Mouse (Mus musculus): ENCODE measurements around the gene Il6ra. TPM values are rescaled to one million over a fixed set of nuclear protein-coding genes. Genes with fewer than 3 reads are reported as not detected.

The Il6ra gene
- polyA plus RNA-seq, 1 experiment from 2014 or later = 7.1 TPM

DNA sequence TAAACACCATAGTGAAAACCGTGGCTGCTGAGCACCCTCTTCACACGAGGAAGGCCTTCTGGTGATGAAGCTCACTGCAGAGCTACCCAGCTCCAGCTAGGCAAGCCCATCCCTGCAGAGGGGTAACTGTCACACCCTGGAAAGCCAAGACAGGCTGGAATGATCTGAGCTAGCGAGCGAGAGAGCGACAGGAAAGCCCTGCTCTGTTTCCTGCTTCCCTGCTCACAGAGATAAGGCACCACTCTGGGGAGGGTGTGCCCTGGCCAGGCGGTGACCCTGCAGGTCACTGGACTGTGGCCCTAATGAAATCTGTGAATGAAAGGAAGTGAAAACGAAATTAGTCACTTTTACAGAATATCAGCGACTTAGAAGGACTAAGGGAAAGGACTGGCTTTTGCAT is 77.6 kb downstream of the Il6ra start:
- Histone ChIP-seq H3K9me3 (replicated peaks; ENCODE audit: control insufficient read depth, low read length) (no peaks in the 10 kb centered on the region), H3K27ac (ENCODE audit: low read length) (no peak overlapping the region), H3K27me3 (ENCODE audit: control insufficient read depth, insufficient read depth, low read depth, low read length) (peaks cover 42% of the 10 kb centered on the region), H3K9ac (ENCODE audit: low read depth, low read length) (no peak overlapping the region), H3K36me3 (ENCODE audit: control insufficient read depth, insufficient read depth) (no peaks in the 10 kb centered on the region), H3K4me1 (ENCODE audit: control insufficient read depth, low read depth, low read length) (peaks cover 3% of the 10 kb centered on the region), H3K4me3 (ENCODE audit: low read depth, low read length) (no peak overlapping the region), H3K4me2 (ENCODE audit: low read depth, low read length) (no peak overlapping the region)
- WGBS (ENCODE audit: insufficient replicate concordance) = 6% methylated on average over 8 of the region's 8 CpGs
- ATAC-seq (ENCODE audit: low read depth) = peak; percentile 68

DNA sequence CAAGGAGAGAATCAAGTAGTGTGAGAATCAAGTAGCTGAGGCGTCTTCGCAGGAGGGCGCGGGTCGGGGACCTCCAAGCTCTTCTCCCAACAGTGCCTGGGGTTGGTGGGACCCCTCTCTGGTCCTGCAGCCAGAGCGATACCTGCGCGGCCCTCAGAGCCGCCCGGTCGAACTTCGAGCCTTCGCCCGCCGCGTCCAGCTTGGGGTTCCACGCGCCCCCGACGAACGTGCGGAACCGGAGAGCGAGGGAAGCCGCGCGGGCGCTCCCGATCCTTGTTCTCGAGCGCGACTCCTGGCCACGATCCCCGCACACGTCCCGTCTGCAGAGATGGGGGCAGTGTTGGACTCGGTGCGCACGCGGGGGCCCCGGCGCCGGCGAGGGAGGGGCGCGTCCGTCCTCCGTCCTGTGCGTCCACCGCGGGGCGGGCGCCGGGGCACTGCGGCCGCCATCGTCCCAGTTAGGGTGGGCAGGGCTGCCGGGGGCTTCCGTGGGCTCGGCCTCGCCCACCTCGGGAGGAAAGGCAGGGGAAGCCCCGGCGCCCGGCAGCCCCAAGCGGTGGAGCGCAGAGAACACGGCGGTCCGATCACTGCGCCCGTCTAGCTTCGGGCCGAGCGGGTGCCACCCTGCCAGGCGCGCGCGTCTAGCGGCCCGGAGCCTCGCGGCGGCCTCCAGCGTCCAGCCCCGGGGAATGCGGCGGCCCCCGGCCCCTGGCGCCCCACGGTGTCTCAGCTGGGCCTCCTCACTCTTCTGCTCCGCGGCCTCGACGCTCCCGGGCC is 82.0 kb downstream of the Il6ra start, which contains the start of gene She:
Gene She (plus strand): TSS at position 556 of the 777 bp plus-strand sequence.
- H3K36me3 ChIP-seq (ENCODE audit: control insufficient read depth, insufficient read depth) = no peaks in the 10 kb centered on the region
- H3K27ac ChIP-seq (ENCODE audit: low read length) = no peak within 1 kb of the TSS
- peak within 1 kb of the TSS; percentile 41 for H3K4me2 ChIP-seq (ENCODE audit: low read depth, low read length)
- peak within 1 kb of the TSS; percentile 43 for H3K4me3 ChIP-seq (ENCODE audit: low read depth, low read length)
- no peaks in the 10 kb centered on the region for H3K9me3 ChIP-seq (replicated peaks; ENCODE audit: control insufficient read depth, low read length)
- H3K27me3 ChIP-seq (ENCODE audit: control insufficient read depth, insufficient read depth, low read depth, low read length) = peaks cover 59% of the 10 kb centered on the region
- WGBS (ENCODE audit: insufficient replicate concordance) = 2% methylated on average over 81 of the region's 96 CpGs
- H3K4me1 ChIP-seq (ENCODE audit: control insufficient read depth, low read depth, low read length) = peaks cover 3% of the 10 kb centered on the region
- no peak for ATAC-seq (ENCODE audit: low read depth)
- peak within 1 kb of the TSS; percentile 9; the same call in 1 of the 2 replicates for H3K9ac ChIP-seq (ENCODE audit: low read depth, low read length)

DNA sequence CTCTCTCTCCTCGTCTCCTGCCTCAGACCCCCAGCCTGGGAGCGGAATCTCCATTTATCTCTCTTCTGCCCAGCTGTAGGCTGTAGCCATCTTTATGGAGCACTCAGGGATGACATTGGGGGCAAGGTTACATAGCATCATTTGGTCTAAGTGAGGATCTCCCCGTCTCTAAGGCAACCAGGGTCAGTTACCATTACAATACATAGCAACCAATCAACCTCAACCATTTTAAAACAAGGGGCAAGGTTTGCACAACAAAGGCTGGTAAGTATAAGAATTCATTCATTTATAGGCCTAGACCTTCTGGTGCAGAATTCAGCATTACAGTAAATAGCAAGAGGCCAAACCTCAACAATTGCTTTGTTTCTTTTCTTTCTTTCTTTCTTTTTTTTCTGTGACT is 86.7 kb downstream of the Il6ra start:
- H3K9ac ChIP-seq (ENCODE audit: low read depth, low read length) = no peak overlapping the region
- H3K27me3 ChIP-seq (ENCODE audit: control insufficient read depth, insufficient read depth, low read depth, low read length) = peaks cover 26% of the 10 kb centered on the region
- peaks cover 4% of the 10 kb centered on the region for H3K4me1 ChIP-seq (ENCODE audit: control insufficient read depth, low read depth, low read length)
- H3K36me3 ChIP-seq (ENCODE audit: control insufficient read depth, insufficient read depth) = no peaks in the 10 kb centered on the region
- WGBS (ENCODE audit: insufficient replicate concordance) = 56% methylated on average over 3 of the region's 3 CpGs
- no peak overlapping the region for H3K27ac ChIP-seq (ENCODE audit: low read length)
- no peak overlapping the region for H3K4me3 ChIP-seq (ENCODE audit: low read depth, low read length)
- no peaks in the 10 kb centered on the region for H3K9me3 ChIP-seq (replicated peaks; ENCODE audit: control insufficient read depth, low read length)
- no peak overlapping the region for H3K4me2 ChIP-seq (ENCODE audit: low read depth, low read length)
- no peak for ATAC-seq (ENCODE audit: low read depth)

DNA sequence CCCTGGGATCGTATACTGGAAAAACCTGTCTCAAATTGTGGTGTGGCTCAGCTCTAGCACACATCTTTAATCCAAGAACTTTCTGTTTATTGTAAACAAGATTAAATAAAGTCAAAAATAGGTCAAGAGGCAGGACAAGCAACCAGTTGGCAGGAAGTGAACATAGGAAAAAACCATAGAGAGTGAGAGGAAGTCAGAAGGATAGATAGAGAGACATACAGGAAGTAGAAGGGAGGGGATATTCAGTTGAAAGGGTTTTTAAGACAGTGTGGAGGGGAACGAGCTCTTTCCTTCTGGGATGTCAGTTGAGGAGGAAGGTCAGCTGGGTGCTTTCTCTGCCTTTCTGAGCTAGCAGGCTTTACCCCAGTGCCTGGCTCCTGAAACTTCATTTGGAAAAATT is 89.4 kb downstream of the Il6ra start:
- Histone ChIP-seq H3K9ac (ENCODE audit: low read depth, low read length) (no peak overlapping the region), H3K27me3 (ENCODE audit: control insufficient read depth, insufficient read depth, low read depth, low read length) (no peaks in the 10 kb centered on the region), H3K4me2 (ENCODE audit: low read depth, low read length) (no peak overlapping the region), H3K4me3 (ENCODE audit: low read depth, low read length) (no peak overlapping the region), H3K36me3 (ENCODE audit: control insufficient read depth, insufficient read depth) (no peaks in the 10 kb centered on the region), H3K9me3 (replicated peaks; ENCODE audit: control insufficient read depth, low read length) (no peaks in the 10 kb centered on the region), H3K27ac (ENCODE audit: low read length) (no peak overlapping the region), H3K4me1 (ENCODE audit: control insufficient read depth, low read depth, low read length) (peaks cover 18% of the 10 kb centered on the region)
- ATAC-seq (ENCODE audit: low read depth) = no peak
- WGBS (ENCODE audit: insufficient replicate concordance) = 49% methylated on average over 2 of the region's 2 CpGs

DNA sequence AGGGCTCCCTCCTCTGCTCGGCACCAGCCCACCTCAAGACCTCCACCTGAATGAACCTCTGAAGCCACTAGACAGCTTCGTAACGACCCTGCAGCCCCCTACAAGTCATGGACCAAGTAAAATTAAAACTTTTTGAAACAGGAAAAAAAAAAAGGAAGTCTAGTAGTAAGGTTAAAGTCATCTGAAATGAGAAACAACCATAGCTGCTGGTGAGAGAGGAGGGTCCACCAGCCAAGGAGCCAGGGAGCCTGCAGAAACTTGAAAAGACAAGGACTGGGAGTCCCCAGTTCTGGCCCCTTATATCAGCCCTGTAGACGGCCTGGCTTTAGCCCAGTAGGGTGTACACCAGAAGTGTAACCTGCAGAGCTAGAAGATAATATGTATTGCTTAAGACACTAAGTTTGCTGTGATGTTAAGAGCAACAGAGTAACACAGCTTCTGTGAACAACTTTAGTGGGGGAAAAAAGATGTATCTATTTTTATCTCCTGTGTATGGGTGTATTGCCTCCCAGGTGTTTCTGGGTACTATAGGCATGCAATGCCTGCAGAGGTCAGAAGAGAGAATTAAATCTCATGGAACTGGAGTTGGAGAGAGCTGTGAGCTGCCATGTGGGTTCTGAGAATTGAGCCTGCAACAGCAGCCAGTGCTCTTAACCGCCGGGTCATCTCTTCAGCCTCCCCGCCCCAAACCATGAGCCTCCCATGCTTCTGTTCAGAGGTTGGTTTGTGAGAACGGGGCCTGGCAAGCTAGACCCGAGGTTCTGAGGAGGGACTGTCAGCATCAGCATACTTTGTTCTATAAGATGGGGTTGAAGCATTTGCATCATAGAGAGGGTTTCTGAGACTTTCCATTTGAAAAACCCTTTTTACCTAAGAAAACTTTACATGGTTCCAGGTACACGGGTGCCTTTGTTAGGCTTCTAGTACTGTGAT is 91.2 kb downstream of the Il6ra start:
- 54% methylated on average over 10 of the region's 10 CpGs for WGBS (ENCODE audit: insufficient replicate concordance)
- H3K4me3 ChIP-seq (ENCODE audit: low read depth, low read length) = no peak overlapping the region
- ATAC-seq (ENCODE audit: low read depth) = no peak
- H3K4me2 ChIP-seq (ENCODE audit: low read depth, low read length) = no peak overlapping the region
- no peaks in the 10 kb centered on the region for H3K27me3 ChIP-seq (ENCODE audit: control insufficient read depth, insufficient read depth, low read depth, low read length)
- no peak overlapping the region for H3K27ac ChIP-seq (ENCODE audit: low read length)
- H3K9ac ChIP-seq (ENCODE audit: low read depth, low read length) = no peak overlapping the region
- peaks cover 18% of the 10 kb centered on the region for H3K4me1 ChIP-seq (ENCODE audit: control insufficient read depth, low read depth, low read length)
- no peaks in the 10 kb centered on the region for H3K36me3 ChIP-seq (ENCODE audit: control insufficient read depth, insufficient read depth)
- no peaks in the 10 kb centered on the region for H3K9me3 ChIP-seq (replicated peaks; ENCODE audit: control insufficient read depth, low read length)

DNA sequence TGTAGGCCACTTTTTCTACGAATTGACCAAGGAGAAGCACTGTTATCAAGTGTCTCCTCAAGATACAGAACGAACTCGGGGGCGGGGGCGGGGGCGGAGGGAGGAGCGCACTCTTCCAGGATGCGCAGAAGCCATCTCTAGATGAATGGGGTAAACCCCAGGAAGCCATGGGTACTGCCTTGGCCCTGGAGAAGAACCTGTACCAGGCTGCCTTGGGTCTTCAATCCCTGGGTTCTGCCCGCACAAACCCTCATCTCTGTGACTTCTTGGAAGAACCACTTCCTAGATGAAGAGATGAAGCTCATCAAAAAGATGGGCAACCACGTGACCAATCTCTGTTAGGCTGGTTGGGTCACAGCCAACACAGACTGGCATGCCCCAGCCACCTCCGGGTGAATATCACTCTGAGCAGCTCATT is 91.9 kb downstream of the Il6ra start:
- Histone ChIP-seq H3K4me1 (ENCODE audit: control insufficient read depth, low read depth, low read length) (peaks cover 18% of the 10 kb centered on the region), H3K36me3 (ENCODE audit: control insufficient read depth, insufficient read depth) (no peaks in the 10 kb centered on the region), H3K9me3 (replicated peaks; ENCODE audit: control insufficient read depth, low read length) (no peaks in the 10 kb centered on the region), H3K9ac (ENCODE audit: low read depth, low read length) (no peak overlapping the region), H3K4me3 (ENCODE audit: low read depth, low read length) (no peak overlapping the region), H3K27me3 (ENCODE audit: control insufficient read depth, insufficient read depth, low read depth, low read length) (no peaks in the 10 kb centered on the region), H3K27ac (ENCODE audit: low read length) (no peak overlapping the region), H3K4me2 (ENCODE audit: low read depth, low read length) (no peak overlapping the region)
- 51% methylated on average over 11 of the region's 11 CpGs for WGBS (ENCODE audit: insufficient replicate concordance)
- ATAC-seq (ENCODE audit: low read depth) = no peak

DNA sequence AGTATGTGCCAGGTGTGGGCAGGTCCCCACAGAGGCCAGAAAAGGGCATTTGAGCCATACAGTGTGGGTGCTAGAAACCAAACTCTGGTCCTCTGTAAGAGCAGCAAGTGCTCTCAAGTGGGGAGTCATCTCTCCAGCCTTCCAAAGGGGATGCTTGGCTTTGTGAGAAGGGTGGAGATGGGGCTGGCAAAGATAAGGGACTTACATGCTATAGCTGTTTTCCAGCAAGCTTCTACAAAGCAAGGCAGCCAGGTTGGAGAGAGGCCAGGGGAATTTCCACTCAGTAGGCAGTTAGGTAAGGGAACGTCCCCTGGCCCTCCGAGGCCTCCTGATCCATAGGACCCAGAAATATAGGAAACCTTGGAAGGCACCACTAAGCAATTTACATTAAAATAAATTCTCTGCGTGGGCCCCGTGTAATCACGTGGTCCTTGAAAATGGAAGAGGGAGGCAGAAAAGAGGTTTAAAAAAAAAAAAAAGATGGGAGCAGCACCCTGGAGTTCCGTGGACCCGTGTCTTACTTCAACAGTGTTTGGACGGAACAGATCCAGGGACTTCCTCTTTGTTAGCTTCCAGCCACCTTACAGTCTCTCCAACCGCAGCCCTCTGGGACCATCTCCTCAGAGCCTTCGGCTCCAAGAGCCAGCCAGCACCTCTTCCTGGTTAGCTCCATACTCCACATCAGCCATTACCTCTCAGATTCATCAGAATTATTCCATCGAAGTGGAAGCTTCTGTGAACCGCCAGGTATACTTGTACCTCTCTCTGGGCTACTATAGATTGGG is 92.5 kb downstream of the Il6ra start:
- H3K4me3 ChIP-seq (ENCODE audit: low read depth, low read length) = no peak overlapping the region
- H3K9ac ChIP-seq (ENCODE audit: low read depth, low read length) = no peak overlapping the region
- no peaks in the 10 kb centered on the region for H3K9me3 ChIP-seq (replicated peaks; ENCODE audit: control insufficient read depth, low read length)
- no peaks in the 10 kb centered on the region for H3K36me3 ChIP-seq (ENCODE audit: control insufficient read depth, insufficient read depth)
- H3K4me2 ChIP-seq (ENCODE audit: low read depth, low read length) = no peak overlapping the region; the same call in 1 of the 2 replicates
- 67% methylated on average over 12 of the region's 12 CpGs for WGBS (ENCODE audit: insufficient replicate concordance)
- peaks cover 18% of the 10 kb centered on the region for H3K4me1 ChIP-seq (ENCODE audit: control insufficient read depth, low read depth, low read length)
- H3K27me3 ChIP-seq (ENCODE audit: control insufficient read depth, insufficient read depth, low read depth, low read length) = no peaks in the 10 kb centered on the region
- ATAC-seq (ENCODE audit: low read depth) = no peak
- no peak overlapping the region for H3K27ac ChIP-seq (ENCODE audit: low read length)

DNA sequence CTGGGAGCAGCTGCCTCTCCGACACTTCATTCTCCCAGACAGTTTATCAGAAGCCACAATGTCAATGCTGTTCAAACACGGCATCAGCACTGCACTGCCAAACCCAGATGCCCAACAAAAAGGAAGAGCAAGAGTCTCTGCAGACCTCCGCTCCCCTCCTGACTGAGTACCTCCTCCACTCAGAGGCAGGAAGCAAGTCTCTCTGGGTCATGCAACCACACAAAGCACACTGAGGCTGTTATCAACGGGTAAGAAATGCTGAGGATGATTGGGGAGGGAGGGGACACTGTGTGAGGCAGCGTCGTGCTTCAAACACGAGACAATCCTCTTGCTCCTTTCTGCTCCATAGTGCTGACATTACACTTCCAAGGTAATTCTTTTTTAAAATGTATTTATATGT is 93.1 kb downstream of the Il6ra start:
- Histone ChIP-seq H3K36me3 (ENCODE audit: control insufficient read depth, insufficient read depth) (no peaks in the 10 kb centered on the region), H3K27ac (ENCODE audit: low read length) (no peak overlapping the region), H3K9ac (ENCODE audit: low read depth, low read length) (no peak overlapping the region), H3K9me3 (replicated peaks; ENCODE audit: control insufficient read depth, low read length) (no peaks in the 10 kb centered on the region), H3K4me3 (ENCODE audit: low read depth, low read length) (no peak overlapping the region), H3K4me2 (ENCODE audit: low read depth, low read length) (no peak overlapping the region), H3K4me1 (ENCODE audit: control insufficient read depth, low read depth, low read length) (peaks cover 18% of the 10 kb centered on the region), H3K27me3 (ENCODE audit: control insufficient read depth, insufficient read depth, low read depth, low read length) (no peaks in the 10 kb centered on the region)
- ATAC-seq (ENCODE audit: low read depth) = peak; percentile 48; the same call in 1 of the 2 replicates
- 16% methylated on average over 7 of the region's 7 CpGs for WGBS (ENCODE audit: insufficient replicate concordance)
